Mouse (Mus musculus) A20 (cell line): ENCODE results near the gene Smim24.

ENCODE experiments used
- DNase-seq: peaks from one replicate; pipeline ENCODE4 v3.0.0-alpha.2; 2011; ENCODE audit warnings: low read depth, low spot score

Smim24 gene

GRCm38 (mm10) chr10:81392781-81393185, at the start of gene Smim24:
Smim24 (plus strand) TSS chr10:81393051.
- no peak for DNase-seq

- peak; percentile 69 for DNase-seq
These were observed 48.3 kb upstream of the Smim24 start for GRCm38 (mm10) chr10:81344421-81345161.

GRCm38 (mm10) chr10:81345162-81345534, 47.7 kb upstream of the Smim24 start:
- no peak for DNase-seq

- no peak for DNase-seq
These were observed 46.3 kb upstream of the Smim24 start for GRCm38 (mm10) chr10:81346453-81347067.

- peak; percentile 70 for DNase-seq
These were observed 43.7 kb upstream of the Smim24 start for GRCm38 (mm10) chr10:81349146-81349545.

GRCm38 (mm10) chr10:81349961-81350350, 42.9 kb upstream of the Smim24 start:
- no peak for DNase-seq

- peak; percentile 100 for DNase-seq
These were observed 42.3 kb upstream of the Smim24 start, which contains the start of gene Hmg20b for GRCm38 (mm10) chr10:81350351-81351063. Hmg20b (minus strand) TSS chr10:81350480.

DNA sequence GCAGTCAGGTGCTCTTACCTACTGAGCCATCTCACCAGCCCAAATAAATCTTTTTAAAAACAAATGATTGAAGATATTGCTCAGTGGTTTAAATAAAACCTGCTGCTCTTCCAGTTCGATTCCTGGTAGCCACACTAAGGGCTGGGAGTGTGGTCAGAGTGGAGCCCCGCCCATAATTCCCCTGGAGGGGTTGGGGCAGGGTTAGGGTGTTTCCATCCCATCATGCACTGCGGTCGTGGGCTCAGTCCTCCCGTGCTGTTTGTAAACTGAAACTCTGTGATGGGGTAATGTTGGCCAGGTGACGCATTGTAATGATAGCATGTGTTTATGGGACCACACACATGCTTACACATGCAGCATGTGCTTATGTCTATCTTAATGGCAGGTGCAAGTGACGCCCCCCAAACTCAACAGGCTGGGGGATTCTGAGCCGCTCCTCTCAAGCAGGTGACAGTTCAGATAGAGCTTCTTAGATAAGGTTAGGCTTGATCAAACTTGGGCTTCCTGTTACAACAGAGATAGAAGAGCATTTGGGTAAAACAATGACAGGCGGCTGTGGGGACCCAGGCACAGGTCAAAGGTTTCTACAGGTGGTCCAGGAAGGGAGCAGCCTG, 41.1 kb upstream of the Smim24 start:
- DNase-seq: peak; percentile 89

GRCm38 (mm10) chr10:81354738-81355477, 37.9 kb upstream of the Smim24 start:
- DNase-seq: no peak

DNA sequence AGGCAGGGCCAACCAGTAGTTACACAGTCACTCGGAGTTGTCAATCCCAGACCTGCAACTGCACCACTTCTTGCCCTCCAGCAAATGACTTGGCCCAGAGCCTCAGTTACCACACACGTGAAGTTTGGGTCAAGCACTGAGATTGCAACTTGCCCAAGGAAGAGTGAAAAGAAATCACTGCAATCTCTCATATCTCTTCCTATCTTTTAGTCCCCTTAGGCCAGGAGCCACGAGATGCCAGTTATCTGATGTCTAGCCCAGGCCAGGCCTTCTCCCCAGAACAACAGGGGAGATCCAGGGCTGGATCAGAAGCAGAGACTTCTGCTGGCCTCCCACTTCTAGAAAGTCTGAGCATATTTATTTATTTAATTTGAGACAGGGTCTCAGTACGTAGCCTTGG, 37.3 kb upstream of the Smim24 start:
- DNase-seq: no peak

- peak; percentile 87 for DNase-seq
These were observed 36.4 kb upstream of the Smim24 start for GRCm38 (mm10) chr10:81356352-81356990.

DNA sequence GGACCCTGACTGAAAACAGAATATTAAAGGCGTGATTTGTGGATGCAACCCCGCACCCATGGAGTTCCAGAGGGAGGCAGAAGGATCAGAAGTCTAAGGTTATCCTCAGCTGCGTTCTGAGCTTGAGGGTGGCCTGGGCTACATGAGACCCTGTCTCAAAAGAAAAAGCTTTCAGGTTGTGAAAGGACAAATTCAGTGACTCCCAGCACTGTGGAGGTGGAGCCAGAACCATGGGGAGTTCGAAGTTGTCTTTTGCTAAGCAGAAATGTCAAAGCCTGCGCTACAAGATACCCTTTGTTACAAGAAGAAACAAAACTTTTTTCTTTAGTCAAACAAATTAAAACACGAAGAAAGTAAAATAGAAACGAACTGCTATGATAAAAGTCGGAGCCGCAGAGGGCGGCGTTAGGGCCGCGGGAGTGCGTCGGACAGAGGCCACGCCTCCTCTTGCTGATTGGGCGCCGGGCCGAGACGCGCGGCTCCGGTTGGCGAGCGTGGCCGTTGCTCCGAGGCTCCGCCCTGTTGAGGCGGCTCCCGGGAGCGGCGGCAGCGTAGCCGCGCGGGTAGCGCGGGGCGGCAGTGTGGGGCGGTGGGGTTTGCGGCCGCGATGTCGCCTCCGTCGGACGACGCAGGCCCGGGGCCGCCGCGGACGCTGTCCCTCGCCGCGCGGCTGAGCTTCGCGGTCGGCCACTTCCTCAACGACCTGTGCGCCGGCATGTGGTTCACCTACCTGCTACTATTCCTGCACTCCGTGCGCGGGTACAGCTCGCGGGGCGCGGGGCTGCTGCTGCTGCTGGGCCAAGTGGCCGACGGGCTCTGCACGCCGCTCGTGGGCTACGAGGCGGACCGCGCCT, 35.6 kb upstream of the Smim24 start, which contains the start of gene Mfsd12:
Gene Mfsd12, plus strand, starts transcription at position 501 of the 854 bp plus-strand sequence.
- peak; percentile 95 for DNase-seq

DNA sequence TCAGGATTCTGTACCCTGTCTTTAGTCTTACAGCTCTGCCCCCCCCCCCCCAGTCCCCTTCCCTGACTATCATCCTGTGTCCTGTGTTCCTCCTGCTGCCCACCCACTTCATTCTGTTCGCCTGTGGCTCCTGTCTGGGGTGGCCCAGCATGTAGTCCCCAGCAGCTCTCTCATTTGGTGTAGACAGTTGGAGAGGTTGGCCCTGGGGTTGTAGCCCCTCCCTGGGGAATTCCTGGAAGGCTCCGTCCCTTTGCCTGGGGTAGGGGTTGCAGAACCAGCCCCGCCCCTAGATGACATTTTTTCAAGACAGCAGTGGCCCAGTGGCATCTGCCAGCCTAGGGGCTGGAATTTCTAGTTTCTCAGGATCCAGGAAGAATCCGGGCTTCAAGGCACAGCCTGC, 34.6 kb upstream of the Smim24 start:
- no peak for DNase-seq

GRCm38 (mm10) chr10:81358841-81359240, 34.0 kb upstream of the Smim24 start:
- DNase-seq: no peak

DNA sequence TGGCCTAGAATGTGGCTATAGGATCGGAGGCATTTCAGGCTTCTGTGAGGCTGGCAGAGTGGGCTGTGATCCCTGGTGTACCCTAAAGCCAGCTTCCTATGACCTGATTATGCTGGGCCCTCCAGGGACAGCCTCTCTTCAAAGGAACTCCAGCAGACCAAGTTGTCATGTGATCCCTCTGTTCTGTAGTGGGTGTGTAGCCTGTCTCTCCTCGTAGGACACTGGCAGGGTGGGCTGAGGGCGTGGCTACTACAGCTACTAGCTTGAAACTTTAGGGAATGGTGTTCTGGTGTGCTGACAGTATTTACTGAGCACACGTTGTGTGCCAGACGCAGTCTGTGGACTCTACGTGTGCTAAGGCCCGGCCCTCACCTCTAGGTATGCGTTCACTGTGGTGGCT, 32.1 kb upstream of the Smim24 start:
- DNase-seq: no peak

DNA sequence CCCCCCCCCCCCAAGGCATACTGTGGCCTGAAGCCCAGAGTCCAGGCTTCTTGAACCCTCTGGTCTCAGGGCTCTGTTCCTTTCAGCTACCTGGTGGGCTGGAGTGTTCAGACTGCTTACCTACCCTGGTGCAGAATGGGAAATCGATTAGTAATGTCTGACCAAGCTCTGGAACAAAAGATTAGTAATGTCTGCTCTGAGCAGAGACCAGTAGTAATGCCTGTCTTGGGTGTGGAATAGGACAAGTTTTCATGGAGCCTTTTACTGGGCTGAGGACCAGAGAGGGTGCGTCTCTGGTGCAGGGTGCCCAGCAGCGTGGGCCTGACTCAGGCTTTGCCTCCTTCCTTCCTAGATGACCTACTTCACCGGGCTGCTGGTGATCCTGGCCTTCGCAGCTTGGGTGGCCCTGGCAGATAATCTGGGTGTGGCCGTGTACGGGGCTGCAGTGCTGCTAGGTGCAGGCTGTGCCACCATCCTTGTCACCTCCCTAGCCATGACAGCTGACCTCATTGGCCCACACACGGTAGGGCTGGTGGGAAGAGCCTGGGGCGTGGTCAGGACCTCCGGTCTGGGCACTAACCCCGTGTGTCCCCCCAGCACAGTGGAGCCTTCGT, 30.4 kb upstream of the Smim24 start:
- DNase-seq: no peak

DNA sequence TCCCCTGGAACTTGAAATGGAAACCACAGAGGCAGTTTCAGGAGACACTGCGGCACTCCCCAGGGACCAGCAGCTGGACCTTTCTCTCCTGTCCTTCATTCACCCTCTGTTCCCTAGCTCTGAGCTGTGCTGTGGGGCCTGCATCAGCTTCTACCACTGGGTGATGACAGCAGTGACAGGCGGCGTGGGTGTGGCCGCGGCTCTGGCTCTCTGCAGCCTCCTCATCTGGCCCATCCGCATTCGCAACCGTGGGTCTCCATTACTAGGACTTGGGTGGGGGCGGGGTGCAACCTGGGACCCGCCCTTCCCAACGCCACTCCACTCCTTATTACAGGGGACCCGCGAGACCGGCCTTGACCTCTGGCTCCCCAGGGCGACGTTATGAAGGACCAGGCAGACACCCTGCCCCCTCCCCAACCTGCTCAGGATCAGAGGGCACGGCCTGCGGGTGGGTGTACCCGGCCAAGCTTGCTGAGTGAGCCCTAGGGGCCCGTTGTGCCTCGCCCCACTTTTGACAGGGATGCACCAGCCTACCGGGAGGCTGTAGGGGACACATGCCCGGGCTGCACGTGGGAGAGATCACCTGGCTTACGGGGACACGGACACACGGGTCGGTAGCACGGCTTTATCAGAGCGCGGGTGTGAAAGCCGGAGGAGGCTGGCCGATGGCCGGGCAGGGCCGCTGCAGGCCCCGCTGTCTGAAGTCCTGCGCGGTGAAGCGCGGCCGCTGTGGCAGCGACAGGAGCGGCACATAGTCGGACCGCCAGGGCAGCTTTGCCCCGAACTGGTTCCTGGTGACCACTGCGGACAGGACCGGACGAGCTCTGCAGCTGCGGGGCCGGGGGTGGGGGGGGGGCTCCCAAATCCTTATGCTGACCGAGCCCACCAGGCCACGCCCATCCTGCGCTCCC, 29.2 kb upstream of the Smim24 start:
- DNase-seq: no peak

- DNase-seq: no peak
These were observed 28.2 kb upstream of the Smim24 start for GRCm38 (mm10) chr10:81364666-81365065.
